Mouse (Mus musculus) CH12.LX (cell line): Measurements from ENCODE around the gene Fbxl21. TPM values are rescaled to one million over a fixed set of nuclear protein-coding genes. Genes with fewer than 3 reads are reported as not detected.

Experiments
- DNase-seq: peaks from one replicate; pipeline ENCODE4 v3.0.0-alpha.2; 2013; ENCODE audit errors: extremely low read depth
- H3K27ac ChIP-seq: 2 replicates; pipeline ENCODE4 v1.5.1; 2012; ENCODE audit warnings: low read depth, mild to moderate bottlenecking, control low read depth, moderate library complexity; ENCODE audit not compliant: insufficient read depth
- H3K27me3 ChIP-seq: replicated peaks from 2 replicates; pipeline ENCODE3; 2012; ENCODE audit warnings: inconsistent platforms
- H3K36me3 ChIP-seq, 2 experiments: replicated peaks in 1 of 2; 2 replicates each; pipeline versions ENCODE3 to v1.6.1; 2012; ENCODE audit warnings: inconsistent platforms in 1 of 2, low read length in 1 of 2, mild to moderate bottlenecking in 1 of 2, mixed read lengths in 1 of 2, moderate library complexity in 1 of 2; ENCODE audit not compliant: control insufficient read depth in 1 of 2, insufficient read depth in 1 of 2
- H3K4me1 ChIP-seq, 2 experiments: 2 replicates each; pipeline ENCODE4 v1.6.1; 2012; ENCODE audit warnings: inconsistent platforms in 1 of 2, moderate library complexity in 1 of 2; ENCODE audit not compliant: insufficient read depth in 2 of 2, control insufficient read depth in 1 of 2
- H3K4me2 ChIP-seq: 2 replicates; pipeline ENCODE4 v1.6.1; 2012; ENCODE audit warnings: low read depth, mild to moderate bottlenecking, control low read depth; ENCODE audit not compliant: poor library complexity, insufficient read depth, severe bottlenecking
- H3K4me3 ChIP-seq, 3 experiments: fragments of 150-350 bp in 1 of 3; sonication (generic) in 1 of 3; replicated peaks in 1 of 3; 2 replicates each; pipeline versions ENCODE3 to v1.5.1; 2011 to 2012; ENCODE audit warnings: low read depth in 2 of 3, low read length in 2 of 3, mild to moderate bottlenecking in 2 of 3, moderate library complexity in 2 of 3, control low read depth in 1 of 3, improper control_type of control experiment in 1 of 3, inconsistent platforms in 1 of 3, mixed read lengths in 1 of 3; ENCODE audit not compliant: poor library complexity in 1 of 3
- H3K79me2 ChIP-seq: replicated peaks from 2 replicates; pipeline ENCODE4 v1.6.1; 2012; ENCODE audit warnings: mild to moderate bottlenecking, moderate library complexity; ENCODE audit not compliant: control insufficient read depth, poor library complexity, insufficient read depth, severe bottlenecking; ENCODE audit errors: extremely low read depth
- H3K9ac ChIP-seq: 2 replicates; pipeline ENCODE4 v1.6.1; 2012; ENCODE audit warnings: low read depth, mild to moderate bottlenecking, control low read depth, moderate library complexity; ENCODE audit not compliant: insufficient read depth
- H3K9me3 ChIP-seq: replicated peaks from 2 replicates; pipeline ENCODE3; 2012; ENCODE audit warnings: low read length, inconsistent platforms, mixed read lengths
- BHLHE40 ChIP-seq: IDR thresholded peaks from 2 replicates; pipeline ENCODE4 v1.6.1; 2011; ENCODE audit warnings: mild to moderate bottlenecking, low read depth, low read length, improper control_type of control experiment
- CHD1 ChIP-seq: IDR thresholded peaks from 2 replicates; pipeline ENCODE4 v1.6.1; 2012; ENCODE audit warnings: low read depth, low read length, improper control_type of control experiment, inconsistent platforms
- CTCF ChIP-seq, 2 experiments: IDR thresholded peaks in 1 of 2; conservative IDR thresholded peaks in 1 of 2; 2 replicates each; pipeline ENCODE4 v1.5.1; 2011 to 2012; ENCODE audit warnings: low read depth in 2 of 2, low read length in 2 of 2, improper control_type of control experiment in 1 of 2, inconsistent platforms in 1 of 2, mild to moderate bottlenecking in 1 of 2, moderate library complexity in 1 of 2
- ELF1 ChIP-seq: IDR thresholded peaks from 2 replicates; pipeline ENCODE4 v1.6.1; 2014; ENCODE audit warnings: low read depth, mild to moderate bottlenecking, inconsistent platforms, low read length, improper control_type of control experiment
- HCFC1 ChIP-seq: IDR thresholded peaks from 2 replicates; pipeline ENCODE4 v1.6.1; 2012; ENCODE audit warnings: low read depth, mild to moderate bottlenecking, inconsistent platforms, low read length, improper control_type of control experiment
- IRF4 ChIP-seq: IDR thresholded peaks from 2 replicates; pipeline ENCODE4 v1.6.1; 2014; ENCODE audit warnings: low read depth, mild to moderate bottlenecking, inconsistent platforms, low read length, improper control_type of control experiment
- KAT2A ChIP-seq: IDR thresholded peaks from 2 replicates; pipeline ENCODE4 v1.6.1; 2012; ENCODE audit warnings: low read length, improper control_type of control experiment, inconsistent platforms; ENCODE audit not compliant: insufficient replicate concordance
- MAFK ChIP-seq: IDR thresholded peaks from 2 replicates; pipeline ENCODE4 v1.6.1; 2011; ENCODE audit warnings: low read length, improper control_type of control experiment; ENCODE audit not compliant: insufficient replicate concordance
- MAX ChIP-seq: IDR thresholded peaks from 2 replicates; pipeline ENCODE4 v1.6.1; 2011; ENCODE audit warnings: low read length, improper control_type of control experiment
- MEF2A ChIP-seq: IDR thresholded peaks from 2 replicates; pipeline ENCODE4 v1.6.1; 2014; ENCODE audit warnings: low read depth, mild to moderate bottlenecking, inconsistent platforms, low read length, improper control_type of control experiment, borderline replicate concordance
- MXI1 ChIP-seq: IDR thresholded peaks from 2 replicates; pipeline ENCODE4 v1.6.1; 2011; ENCODE audit warnings: mild to moderate bottlenecking, low read depth, low read length, improper control_type of control experiment
- MYC ChIP-seq: IDR thresholded peaks from 2 replicates; pipeline ENCODE4 v1.6.1; 2011; ENCODE audit warnings: low read depth, mild to moderate bottlenecking, improper control_type of control experiment, low read length
- RCOR1 ChIP-seq: conservative IDR thresholded peaks from 2 replicates; pipeline ENCODE4 v1.6.1; 2012; ENCODE audit warnings: low read depth, mild to moderate bottlenecking, inconsistent platforms, low read length, improper control_type of control experiment
- SMC3 ChIP-seq: IDR thresholded peaks from 2 replicates; pipeline ENCODE4 v1.6.1; 2011; ENCODE audit warnings: low read depth, low read length, improper control_type of control experiment
- TCF12 ChIP-seq: IDR thresholded peaks from 2 replicates; pipeline ENCODE4 v1.6.1; 2014; ENCODE audit warnings: low read depth, mild to moderate bottlenecking, inconsistent platforms, low read length, improper control_type of control experiment
- UBTF ChIP-seq: IDR thresholded peaks from 2 replicates; pipeline ENCODE4 v1.6.1; 2012; ENCODE audit warnings: low read depth, mild to moderate bottlenecking, inconsistent platforms, low read length, improper control_type of control experiment, moderate library complexity
- USF2 ChIP-seq: conservative IDR thresholded peaks from 2 replicates; pipeline ENCODE4 v1.6.1; 2011; ENCODE audit warnings: low read depth, low read length, improper control_type of control experiment
- ZC3H11A ChIP-seq: IDR thresholded peaks from 2 replicates; pipeline ENCODE4 v1.6.1; 2012; ENCODE audit warnings: low read depth, mild to moderate bottlenecking, inconsistent platforms, low read length, improper control_type of control experiment
- ZKSCAN1 ChIP-seq: IDR thresholded peaks from 2 replicates; pipeline ENCODE4 v1.6.1; 2012; ENCODE audit warnings: low read depth, inconsistent platforms, low read length, improper control_type of control experiment, borderline replicate concordance
- ZNF384 ChIP-seq: IDR thresholded peaks from 2 replicates; pipeline ENCODE4 v1.6.1; 2012; ENCODE audit warnings: low read depth, low read length, improper control_type of control experiment, inconsistent platforms
- dilution Hi-C: fragments of 300-500 bp; cut with MboI; formaldehyde crosslinking; loops from 2 replicates; pipeline ENCODE4 v1.14.3; 2020; ENCODE audit warnings: low sequenced_read_pairs; ENCODE audit not compliant: extremely low pct_unique_long_range_greater_than_20kb, extremely low pct_ligation_motif_present
- in situ Hi-C: fragments of 300-500 bp; cut with MboI; formaldehyde crosslinking; loops from 3 replicates; pipeline ENCODE4 v1.14.3; 2019; ENCODE audit warnings: low sequenced_read_pairs, low pct_ligation_motif_present, low pct_unique_long_range_greater_than_20kb, mixed read lengths
- polyA plus RNA-seq: library from polyadenylated mRNA; unstranded; fragments of >175 nt; gene quantifications from 2 replicates; pipeline ENCODE4 v1.2.1, GENCODE M21; 2012; ENCODE audit warnings: low read depth; ENCODE audit not compliant: insufficient read length
- total RNA-seq, 2 experiments: library from RNA; depleted of rRNA; stranded (reverse); fragments of 300-350 nt in 1 of 2; fragments of >200 nt in 1 of 2; gene quantifications; 2 replicates each; pipeline ENCODE4 v1.2.3; 2012 to 2014

Fbxl21 gene
- total and polyA plus RNA-seq, 3 experiments: not detected

DNA sequence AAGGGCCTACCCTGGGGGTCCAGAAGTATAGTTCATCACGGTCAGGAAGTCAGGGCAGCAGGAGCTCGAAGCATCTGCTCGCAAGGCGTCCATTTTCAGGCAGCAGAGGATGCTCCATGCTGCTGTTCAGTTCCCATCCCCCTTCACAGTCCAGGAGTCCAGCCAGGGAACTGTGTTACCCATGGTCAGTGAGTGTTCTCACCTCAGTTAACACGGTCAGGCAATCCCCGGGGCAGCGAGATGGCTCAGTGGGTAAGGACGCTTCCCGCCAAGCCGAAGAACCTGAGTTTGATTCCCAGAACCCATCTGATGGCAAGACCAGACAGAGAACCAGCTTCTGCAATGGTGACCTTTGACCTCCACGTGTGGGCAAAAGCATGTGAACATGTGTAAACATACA lies 6.0 kb downstream of the Fbxl21 start:
- Histone ChIP-seq H3K9me3 (no peaks in the 10 kb centered on the region), H3K4me2 (no peak overlapping the region), H3K4me1 (no peaks in the 10 kb centered on the region), H3K79me2 (no peaks in the 10 kb centered on the region), H3K27ac (no peak overlapping the region), H3K36me3 (no peaks in the 10 kb centered on the region), H3K4me3 (no peak overlapping the region), H3K9ac (no peak overlapping the region), H3K27me3 (peaks cover 61% of the 10 kb centered on the region)
- DNase-seq: no peak
- in situ Hi-C loops (no loop called here), dilution Hi-C loops (no loop called here)
- no peak for TF ChIP-seq MXI1
- no peak for TF ChIP-seq USF2
- no peak for TF ChIP-seq HCFC1
- no peak for TF ChIP-seq KAT2A
- TF ChIP-seq MAFK: no peak
- no peak for TF ChIP-seq ELF1
- no peak for TF ChIP-seq ZKSCAN1
- TF ChIP-seq SMC3: no peak
- no peak for TF ChIP-seq IRF4
- no peak for TF ChIP-seq TCF12
- no peak for TF ChIP-seq ZNF384
- no peak for TF ChIP-seq BHLHE40
- no peak for TF ChIP-seq MAX
- no peak for TF ChIP-seq UBTF
- no peak for TF ChIP-seq ZC3H11A
- no peak for TF ChIP-seq MEF2A
- no peak for TF ChIP-seq CTCF (conservative IDR thresholded peaks at IDR 0.05 in 1 of 2, IDR thresholded peaks at IDR 0.05 in 1 of 2; ENCODE audit: low read depth in 2 of 2, low read length in 2 of 2)
- no peak for TF ChIP-seq MYC

DNA sequence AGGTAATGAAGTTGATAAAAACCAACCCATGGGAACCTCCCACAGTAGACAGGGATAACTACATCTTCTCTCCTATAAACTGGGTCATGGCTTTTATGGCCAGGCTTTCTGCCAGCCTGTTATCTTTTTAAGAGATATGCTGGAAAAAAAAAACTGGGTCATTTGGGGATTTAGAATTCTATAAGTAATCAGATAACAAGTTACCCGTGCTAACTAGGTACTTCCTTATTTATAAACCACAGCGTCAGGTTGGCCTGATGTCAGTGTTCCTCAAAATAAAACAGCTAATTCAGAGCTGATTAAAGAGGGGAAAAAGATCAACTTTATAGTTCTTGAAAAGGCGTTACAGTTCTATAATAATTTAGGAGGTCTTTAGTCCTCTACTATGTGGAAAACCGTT lies 6.8 kb downstream of the Fbxl21 start:
- Histone ChIP-seq H3K9me3 (peaks cover 4% of the 10 kb centered on the region), H3K4me3 (no peak overlapping the region), H3K9ac (no peak overlapping the region), H3K79me2 (no peaks in the 10 kb centered on the region), H3K36me3 (no peaks in the 10 kb centered on the region), H3K4me1 (no peaks in the 10 kb centered on the region), H3K27me3 (peaks cover 66% of the 10 kb centered on the region), H3K27ac (no peak overlapping the region), H3K4me2 (no peak overlapping the region)
- dilution Hi-C loops: no loop called here
- in situ Hi-C loops: no loop called here
- no peak for DNase-seq
- TF ChIP-seq CHD1 (no peak), RCOR1 (no peak), ELF1 (no peak)
